Mouse (Mus musculus) limb, embryonic 10.5 days (tissue): Measurements from ENCODE around the gene Gm11213. TPM values are rescaled to one million over a fixed set of nuclear protein-coding genes. Genes with fewer than 3 reads are reported as not detected.
A peak's percentile ranks its signal among the peaks of the same experiment; 100 is the strongest.

ENCODE experiments used
- DNase-seq: peaks from one replicate; pipeline ENCODE4 v3.0.0-alpha.2; 2017; ENCODE audit warnings: low spot score
- H3K27ac ChIP-seq: fragments of 300-500 bp; sonication (generic); 2 replicates; pipeline ENCODE4 v1.5.1; 2016; ENCODE audit warnings: mild to moderate bottlenecking
- H3K27me3 ChIP-seq: fragments of 300-500 bp; sonication (generic); 2 replicates; pipeline ENCODE4 v1.6.1; 2016; ENCODE audit warnings: low read depth, mild to moderate bottlenecking; ENCODE audit not compliant: poor library complexity, severe bottlenecking
- H3K36me3 ChIP-seq: fragments of 300-500 bp; sonication (generic); 2 replicates; pipeline ENCODE4 v1.6.1; 2016; ENCODE audit warnings: mild to moderate bottlenecking, moderate library complexity
- H3K4me1 ChIP-seq: fragments of 300-500 bp; sonication (generic); 2 replicates; pipeline ENCODE4 v1.6.1; 2016
- H3K4me3 ChIP-seq: fragments of 300-500 bp; sonication (generic); 2 replicates; pipeline ENCODE4 v1.5.1; 2016; ENCODE audit warnings: mild to moderate bottlenecking, moderate library complexity
- H3K9me3 ChIP-seq: fragments of 300-500 bp; sonication (generic); replicated peaks from 2 replicates; pipeline ENCODE4 v1.6.1; 2016; ENCODE audit warnings: mild to moderate bottlenecking
- WGBS: fragments of 180-500 bp; shearing (Covaris S2); methylation state at CpG from one replicate; pipeline ENCODE4 v1.1.7; 2016; 5-methylcytosine and 5-hydroxymethylcytosine counted together
- polyA plus RNA-seq: library from polyadenylated mRNA; unstranded; fragments of >200 nt; fragmentation: Nextera tagmentation; extraction: Ambion mirVana; gene quantifications from 2 replicates; pipeline ENCODE4 v1.2.1, GENCODE M21; 2016

Gene Gm11213
- not detected in 2 replicates for polyA plus RNA-seq

- Histone ChIP-seq H3K36me3 (no peaks in the 10 kb centered on the region), H3K9me3 (no peaks in the 10 kb centered on the region), H3K27ac (no peak within 1 kb of the TSS), H3K27me3 (no peaks in the 10 kb centered on the region), H3K4me3 (no peak within 1 kb of the TSS), H3K4me1 (no peaks in the 10 kb centered on the region)
- 74% methylated on average over 3 of the region's 3 CpGs for WGBS
- no peak for DNase-seq
These were observed at the start of gene Gm11213 for GRCm38 (mm10) chr4:63604945-63605344. Gene Gm11213, minus strand, starts transcription at chr4:63605261.

- Histone ChIP-seq H3K4me3 (no peak overlapping the region), H3K27me3 (no peaks in the 10 kb centered on the region), H3K27ac (no peak overlapping the region), H3K9me3 (no peaks in the 10 kb centered on the region), H3K4me1 (peaks cover 5% of the 10 kb centered on the region; the same call in 1 of the 2 replicates), H3K36me3 (no peaks in the 10 kb centered on the region)
- 68% methylated on average over 1 of the region's 1 CpGs for WGBS
- DNase-seq, result no peak
These were observed 49.3 kb upstream of the Gm11213 start for GRCm38 (mm10) chr4:63654381-63654780.

DNA sequence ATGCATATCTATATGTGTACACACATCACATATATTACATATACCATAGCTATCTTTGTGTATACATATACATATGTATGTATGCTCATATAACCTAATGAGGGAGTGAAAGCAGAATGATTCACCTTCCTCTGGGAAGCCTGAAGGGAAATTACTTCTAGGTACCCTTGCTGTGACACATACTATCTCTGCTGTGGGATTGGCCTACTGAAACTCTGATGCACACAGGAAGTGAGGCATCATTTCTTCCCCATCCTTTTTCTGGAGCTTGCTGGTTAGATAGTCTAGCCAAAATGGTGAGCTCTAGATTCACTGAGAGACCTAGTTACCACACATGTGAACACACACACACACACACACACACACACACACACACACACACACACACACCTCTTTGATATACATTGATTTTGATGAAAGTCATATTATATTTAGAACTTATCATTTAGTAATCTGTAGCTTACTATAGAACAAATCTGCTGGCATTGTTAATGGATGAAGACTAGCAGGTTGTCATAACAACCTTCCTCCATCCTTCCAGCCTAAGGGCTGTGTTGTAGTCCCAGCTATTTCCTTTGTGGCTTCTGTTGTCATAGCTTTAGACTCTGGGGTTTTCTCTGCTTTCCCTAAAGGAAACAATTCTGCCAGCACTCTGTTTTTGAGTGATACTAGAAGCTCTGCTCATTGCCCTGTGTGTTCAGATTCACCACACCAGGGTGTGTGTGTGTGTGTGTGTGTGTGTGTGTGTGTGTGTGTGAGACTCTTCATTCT lies 39.1 kb upstream of the Gm11213 start:
- Histone ChIP-seq H3K27me3 (no peaks in the 10 kb centered on the region), H3K27ac (no peak overlapping the region), H3K4me1 (no peaks in the 10 kb centered on the region), H3K36me3 (no peaks in the 10 kb centered on the region), H3K4me3 (no peak overlapping the region), H3K9me3 (no peaks in the 10 kb centered on the region)
- no peak for DNase-seq

DNA sequence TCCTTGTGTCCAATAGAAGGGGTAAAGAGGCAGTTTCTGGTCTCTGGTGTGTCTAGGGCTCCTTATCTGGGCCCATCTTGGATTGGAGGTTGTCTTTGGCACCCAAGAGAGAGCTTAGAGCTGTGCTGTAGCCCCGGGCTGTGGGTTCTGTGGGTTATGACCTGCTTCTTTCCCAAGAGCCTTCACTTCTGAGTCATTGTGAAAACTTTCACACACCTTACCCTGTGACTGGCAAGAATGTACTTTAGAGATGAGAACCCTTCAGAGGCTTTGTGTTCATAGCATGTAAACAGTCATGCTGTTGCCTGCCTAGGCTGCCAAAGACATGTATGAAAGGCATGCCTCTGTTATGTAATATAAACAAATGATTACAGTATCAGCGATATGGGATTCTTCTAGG lies 34.8 kb upstream of the Gm11213 start:
- H3K27me3 ChIP-seq, result no peaks in the 10 kb centered on the region
- no peak overlapping the region for H3K27ac ChIP-seq
- DNase-seq, result no peak
- H3K4me3 ChIP-seq, result no peak overlapping the region
- H3K36me3 ChIP-seq, result no peaks in the 10 kb centered on the region
- H3K9me3 ChIP-seq, result no peaks in the 10 kb centered on the region
- WGBS, result 79% methylated on average over 2 of the region's 2 CpGs
- no peaks in the 10 kb centered on the region for H3K4me1 ChIP-seq

- Histone ChIP-seq H3K4me1 (no peaks in the 10 kb centered on the region), H3K27me3 (no peaks in the 10 kb centered on the region), H3K27ac (no peak overlapping the region), H3K4me3 (no peak overlapping the region), H3K36me3 (no peaks in the 10 kb centered on the region), H3K9me3 (no peaks in the 10 kb centered on the region)
- no peak for DNase-seq
- WGBS, result 73% methylated on average over 1 of the region's 1 CpGs
These were observed 33.5 kb upstream of the Gm11213 start for GRCm38 (mm10) chr4:63638603-63639002.

- DNase-seq, result no peak
- H3K9me3 ChIP-seq, result no peaks in the 10 kb centered on the region
- no peak overlapping the region for H3K27ac ChIP-seq
- no peaks in the 10 kb centered on the region for H3K27me3 ChIP-seq
- no peak overlapping the region for H3K4me3 ChIP-seq
- no peaks in the 10 kb centered on the region; the same call in 1 of the 2 replicates for H3K4me1 ChIP-seq
- no peaks in the 10 kb centered on the region for H3K36me3 ChIP-seq
- WGBS, result 87% methylated on average over 2 of the region's 2 CpGs
These were observed 28.1 kb upstream of the Gm11213 start for GRCm38 (mm10) chr4:63633181-63633580.

DNA sequence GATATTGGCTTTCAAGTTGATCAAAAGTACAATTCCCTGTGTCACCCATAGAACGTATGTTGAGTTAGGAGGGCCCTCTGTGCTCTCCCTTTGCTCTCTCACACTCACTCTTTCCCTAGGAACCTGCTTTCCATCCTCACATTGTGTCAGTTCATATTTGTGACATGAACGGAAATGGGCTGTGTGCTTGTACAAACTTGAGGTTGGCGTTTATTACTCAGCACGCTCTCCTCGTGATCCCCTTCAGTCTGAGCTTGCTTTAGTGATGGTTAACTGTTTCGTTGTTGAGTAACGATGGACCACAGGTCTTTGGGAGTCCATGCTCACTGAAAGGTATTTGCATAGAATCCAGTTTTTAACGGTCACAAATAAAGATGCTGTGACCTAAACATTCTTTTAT lies 22.1 kb upstream of the Gm11213 start:
- Histone ChIP-seq H3K27ac (no peak overlapping the region), H3K36me3 (no peaks in the 10 kb centered on the region), H3K4me3 (no peak overlapping the region), H3K4me1 (no peaks in the 10 kb centered on the region; the same call in 1 of the 2 replicates), H3K27me3 (no peaks in the 10 kb centered on the region), H3K9me3 (no peaks in the 10 kb centered on the region)
- no peak for DNase-seq
- 85% methylated on average over 8 of the region's 8 CpGs for WGBS

- H3K27ac ChIP-seq, result no peak overlapping the region
- no peak for DNase-seq
- H3K9me3 ChIP-seq, result no peaks in the 10 kb centered on the region
- H3K4me1 ChIP-seq, result no peaks in the 10 kb centered on the region; the same call in 1 of the 2 replicates
- WGBS, result 54% methylated on average over 3 of the region's 3 CpGs
- H3K27me3 ChIP-seq, result no peaks in the 10 kb centered on the region
- no peaks in the 10 kb centered on the region for H3K36me3 ChIP-seq
- no peak overlapping the region for H3K4me3 ChIP-seq
These were observed 20.6 kb upstream of the Gm11213 start for GRCm38 (mm10) chr4:63625563-63626080.

DNA sequence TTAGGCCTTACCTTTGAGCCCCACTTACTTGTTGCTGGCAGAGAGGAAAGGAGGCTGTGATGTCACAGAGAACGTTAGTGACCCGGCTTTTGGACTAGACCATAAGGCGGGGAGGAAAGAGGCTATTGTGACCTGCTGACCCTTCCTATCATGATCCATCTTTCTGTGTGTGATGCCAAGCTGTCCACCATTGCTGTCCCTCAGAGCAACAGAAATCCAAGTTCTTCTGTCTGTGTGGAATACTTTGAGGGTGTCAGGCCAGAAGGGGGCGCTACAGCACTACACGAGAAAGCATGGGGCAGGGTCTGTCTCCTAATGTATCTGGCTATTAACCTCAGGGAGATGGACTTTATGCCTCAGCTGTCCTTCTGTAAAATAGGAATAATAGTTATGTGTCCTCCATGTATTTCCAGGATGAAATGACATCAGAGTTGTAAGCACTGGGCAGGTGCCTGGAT lies 17.3 kb upstream of the Gm11213 start, which contains the start of gene Tex48:
Gene Tex48, minus strand, starts transcription at position 51 of the 458 bp plus-strand sequence.
- no peaks in the 10 kb centered on the region for H3K36me3 ChIP-seq
- no peaks in the 10 kb centered on the region for H3K4me1 ChIP-seq
- H3K4me3 ChIP-seq, result no peak within 1 kb of the TSS
- no peak within 1 kb of the TSS for H3K27ac ChIP-seq
- peak; percentile 58 for DNase-seq
- 51% methylated on average over 5 of the region's 5 CpGs for WGBS
- H3K27me3 ChIP-seq, result no peaks in the 10 kb centered on the region
- H3K9me3 ChIP-seq, result no peaks in the 10 kb centered on the region

GRCm38 (mm10) chr4:63621861-63622260 lies 16.8 kb upstream of the Gm11213 start:
- no peaks in the 10 kb centered on the region for H3K27me3 ChIP-seq
- H3K36me3 ChIP-seq, result no peaks in the 10 kb centered on the region
- DNase-seq, result no peak
- H3K27ac ChIP-seq, result no peak overlapping the region
- H3K4me1 ChIP-seq, result no peaks in the 10 kb centered on the region
- 83% methylated on average over 2 of the region's 2 CpGs for WGBS
- no peaks in the 10 kb centered on the region for H3K9me3 ChIP-seq
- H3K4me3 ChIP-seq, result no peak overlapping the region

DNA sequence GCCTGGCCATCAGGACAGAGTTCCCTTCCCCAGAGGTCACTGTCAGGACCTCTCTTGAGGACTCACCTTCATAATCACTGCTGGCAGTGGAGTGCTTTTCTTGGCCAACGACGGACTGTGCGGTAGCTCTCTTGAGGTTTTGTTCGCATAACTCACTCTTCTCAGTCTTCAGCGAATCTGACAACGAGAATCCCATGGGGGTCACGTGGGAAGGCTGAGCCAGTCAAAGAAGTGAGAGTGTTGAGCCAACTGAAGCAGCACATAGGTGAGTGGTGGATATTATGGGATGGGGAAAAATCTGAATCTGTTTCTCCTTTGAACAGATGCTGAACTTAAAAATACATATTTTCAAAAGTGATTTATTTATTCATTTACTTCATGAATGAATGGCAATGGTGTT lies 3.3 kb upstream of the Gm11213 start:
- no peak for DNase-seq
- H3K36me3 ChIP-seq, result no peaks in the 10 kb centered on the region
- H3K4me3 ChIP-seq, result no peak overlapping the region
- no peaks in the 10 kb centered on the region for H3K4me1 ChIP-seq
- H3K9me3 ChIP-seq, result no peaks in the 10 kb centered on the region
- 88% methylated on average over 7 of the region's 7 CpGs for WGBS
- no peak overlapping the region for H3K27ac ChIP-seq
- no peaks in the 10 kb centered on the region for H3K27me3 ChIP-seq

- H3K4me3 ChIP-seq, result no peak overlapping the region
- H3K36me3 ChIP-seq, result no peaks in the 10 kb centered on the region
- H3K27me3 ChIP-seq, result no peaks in the 10 kb centered on the region
- no peaks in the 10 kb centered on the region for H3K9me3 ChIP-seq
- 77% methylated on average over 1 of the region's 1 CpGs for WGBS
- H3K27ac ChIP-seq, result no peak overlapping the region
- DNase-seq, result no peak
- no peaks in the 10 kb centered on the region for H3K4me1 ChIP-seq
These were observed 907 bp upstream of the Gm11213 start for GRCm38 (mm10) chr4:63605968-63606367.

- no peak overlapping the region for H3K27ac ChIP-seq
- no peaks in the 10 kb centered on the region for H3K36me3 ChIP-seq
- no peak overlapping the region for H3K4me3 ChIP-seq
- 96% methylated on average over 3 of the region's 3 CpGs for WGBS
- no peaks in the 10 kb centered on the region for H3K27me3 ChIP-seq
- no peak for DNase-seq
- no peaks in the 10 kb centered on the region for H3K4me1 ChIP-seq
- H3K9me3 ChIP-seq, result no peaks in the 10 kb centered on the region
These were observed 484 bp upstream of the Gm11213 start for GRCm38 (mm10) chr4:63605545-63605944.
